Mouse (Mus musculus): ENCODE data around the gene Klrk1.
A peak's percentile ranks its signal among the peaks of the same experiment; 100 is the strongest.
"Not testable (repeated sequence)": the region's sequence is repeated elsewhere in the genome, so short reads cannot be mapped to it uniquely, and the experiment has no call there.

Gene Klrk1

DNA sequence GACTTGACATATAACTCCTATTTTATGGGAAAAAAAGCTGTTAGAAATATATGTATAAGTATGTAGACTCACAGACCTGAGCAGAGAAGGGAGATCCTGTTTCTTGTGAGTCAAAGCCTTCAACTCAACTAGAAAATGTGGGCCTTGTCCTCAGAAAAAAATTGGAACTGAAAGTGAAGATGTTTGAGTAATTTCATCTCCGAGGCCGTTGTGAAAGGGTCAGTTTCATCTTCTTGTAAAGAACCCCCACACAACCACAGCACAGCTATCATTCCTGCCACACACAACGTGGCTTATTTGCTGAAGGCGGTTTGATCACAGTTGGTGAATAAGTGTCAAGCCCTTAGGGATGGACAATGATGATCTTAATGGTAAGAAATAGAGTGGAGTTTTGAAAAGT lies at the start of gene Klrk1:
Klrk1 (minus strand) TSS at position 130 of the 400 bp plus-strand sequence.
- no peak for DNase-seq (ENCODE audit: inconsistent age in 2 of 2, low spot score in 1 of 2)

DNA sequence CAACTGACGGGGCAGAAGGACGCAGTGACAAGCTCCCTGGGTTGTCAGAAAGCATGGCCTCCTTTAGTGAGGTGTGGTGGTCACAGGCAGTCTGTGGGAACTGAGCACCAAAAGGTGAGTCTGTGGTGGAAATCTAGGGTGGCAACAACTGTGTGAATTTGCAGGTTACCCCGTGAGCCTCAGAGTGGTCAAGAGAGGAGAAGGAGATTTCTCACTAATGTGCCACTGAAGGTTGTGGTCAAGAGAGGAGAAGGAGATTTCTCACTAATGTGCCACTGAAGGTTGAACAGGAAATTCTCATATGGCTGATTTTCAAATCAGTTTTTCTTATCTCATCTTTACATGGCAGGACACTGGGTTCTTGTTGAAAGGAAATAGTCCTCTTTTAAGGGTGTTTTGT lies 37.6 kb upstream of the Klrk1 start:
- not testable (repeated sequence) for DNase-seq (ENCODE audit: inconsistent age in 2 of 2, low spot score in 1 of 2)

DNA sequence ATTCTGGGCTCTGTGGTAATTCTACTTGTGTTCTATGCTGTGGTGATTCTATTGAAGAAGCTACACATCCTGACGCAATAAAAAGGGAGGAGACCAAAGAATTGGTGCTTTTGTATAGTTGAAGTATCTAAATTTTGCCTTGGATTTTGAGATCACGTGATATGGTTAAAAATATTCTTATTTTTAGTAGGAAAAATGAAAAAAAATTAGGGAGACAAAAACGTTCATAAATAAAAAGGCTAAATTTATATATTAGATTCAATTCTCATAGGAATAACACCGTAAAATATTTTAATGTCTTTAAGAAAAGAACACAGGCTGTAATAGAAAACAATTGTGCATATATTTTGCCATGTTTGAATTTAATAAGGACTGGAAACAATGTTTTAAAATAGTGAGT lies 36.9 kb upstream of the Klrk1 start, which contains the start of gene Klrc2:
Klrc2 (minus strand) TSS at position 101 of the 400 bp plus-strand sequence.
- DNase-seq (ENCODE audit: inconsistent age in 2 of 2, low spot score in 1 of 2): not testable (repeated sequence)

DNA sequence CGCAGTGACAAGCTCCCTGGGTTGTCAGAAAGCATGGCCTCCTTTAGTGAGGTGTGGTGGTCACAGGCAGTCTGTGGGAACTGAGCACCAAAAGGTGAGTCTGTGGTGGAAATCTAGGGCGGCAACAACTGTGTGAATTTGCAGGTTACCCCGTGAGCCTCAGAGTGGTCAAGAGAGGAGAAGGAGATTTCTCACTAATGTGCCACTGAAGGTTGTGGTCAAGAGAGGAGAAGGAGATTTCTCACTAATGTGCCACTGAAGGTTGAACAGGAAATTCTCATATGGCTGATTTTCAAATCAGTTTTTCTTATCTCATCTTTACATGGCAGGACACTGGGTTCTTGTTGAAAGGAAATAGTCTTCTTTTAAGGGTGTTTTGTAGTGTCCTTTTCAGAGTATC lies 20.4 kb upstream of the Klrk1 start:
- not testable (repeated sequence) for DNase-seq (ENCODE audit: inconsistent age in 2 of 2, low spot score in 1 of 2)

DNA sequence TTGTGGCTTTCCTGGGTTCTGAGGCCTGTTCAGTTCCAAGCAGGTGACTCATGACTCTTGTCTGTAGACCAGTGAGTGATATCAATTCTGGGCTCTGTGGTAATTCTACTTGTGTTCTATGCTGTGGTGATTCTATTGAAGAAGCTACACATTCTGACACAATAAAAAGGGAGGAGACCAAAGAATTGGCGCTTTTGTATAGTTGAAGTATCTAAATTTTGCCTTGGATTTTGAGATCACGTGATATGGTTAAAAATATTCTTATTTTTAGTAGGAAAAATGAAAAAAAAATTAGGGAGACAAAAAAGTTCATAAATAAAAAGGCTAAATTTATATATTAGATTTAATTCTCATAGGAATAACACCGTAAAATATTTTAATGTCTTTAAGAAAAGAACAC lies 19.6 kb upstream of the Klrk1 start, which contains the start of gene Klrc3:
Klrc3 (minus strand) TSS at position 101 of the 400 bp plus-strand sequence.
- DNase-seq (ENCODE audit: inconsistent age in 2 of 2, low spot score in 1 of 2): not testable (repeated sequence)

DNA sequence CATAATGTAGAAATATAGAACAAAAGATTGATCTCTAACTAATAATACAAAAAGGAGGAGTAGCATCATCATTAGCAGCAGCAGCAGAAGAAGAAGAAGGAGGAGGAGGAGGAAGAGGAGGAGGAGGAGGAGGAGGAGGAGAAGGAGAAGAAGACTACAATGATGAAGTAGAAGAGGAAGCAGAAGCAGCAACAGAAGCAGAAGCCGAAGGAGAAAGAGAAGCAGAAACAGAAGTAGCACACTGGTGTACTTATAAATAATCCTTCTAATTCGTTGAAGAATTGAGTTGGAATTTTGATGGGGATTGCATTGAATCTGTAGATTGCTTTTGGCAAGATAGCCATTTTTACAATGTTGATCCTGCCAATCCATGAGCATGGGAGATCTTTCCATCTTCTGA lies 7.4 kb upstream of the Klrk1 start:
- not testable (repeated sequence) for DNase-seq (ENCODE audit: inconsistent age in 2 of 2, low spot score in 1 of 2)

DNA sequence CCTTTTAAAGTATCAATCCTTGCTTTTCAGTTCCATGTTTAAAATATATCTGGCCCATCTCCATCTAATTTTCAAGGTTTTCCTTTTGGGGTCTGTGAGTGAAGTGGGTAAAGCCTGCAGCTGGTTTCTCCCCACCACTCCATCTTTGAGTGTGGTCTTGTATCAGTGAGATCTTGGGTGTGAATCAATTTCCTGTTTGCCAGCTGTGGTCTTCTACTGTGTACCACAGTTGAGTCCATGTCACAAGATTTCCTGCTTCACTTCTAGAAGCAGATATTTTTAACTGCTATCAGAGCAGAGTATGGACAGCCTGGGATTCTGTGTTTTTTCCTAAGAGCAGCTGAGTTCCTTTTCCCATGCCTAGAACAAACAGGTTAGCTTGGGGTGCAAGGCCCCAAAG lies 15.3 kb downstream of the Klrk1 start:
- DNase-seq (ENCODE audit: inconsistent age in 2 of 2, low spot score in 1 of 2): no peak

DNA sequence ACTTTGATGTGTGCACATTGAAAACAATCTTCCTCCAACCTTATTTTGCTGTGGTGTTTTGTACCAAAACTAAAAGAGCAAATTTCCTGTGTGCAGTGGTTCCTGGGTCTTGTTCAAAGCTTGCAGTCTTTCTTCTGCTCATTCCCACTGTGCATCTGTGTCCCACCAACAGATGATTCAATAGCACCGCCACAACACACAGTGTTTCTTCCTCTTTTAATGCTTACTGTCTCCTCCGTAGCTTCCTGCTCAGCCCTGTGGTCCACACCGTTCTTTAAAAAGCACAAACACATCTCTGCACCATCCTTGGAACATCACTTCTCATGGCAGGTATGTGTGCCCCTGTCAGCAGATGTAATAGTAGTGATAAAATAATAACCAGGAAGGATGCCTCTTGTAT lies 32.2 kb downstream of the Klrk1 start, which contains the start of gene Klrd1:
Klrd1 (plus strand) TSS at position 275 of the 400 bp plus-strand sequence.
- DNase-seq (ENCODE audit: inconsistent age in 2 of 2, low spot score in 1 of 2): no peak

DNA sequence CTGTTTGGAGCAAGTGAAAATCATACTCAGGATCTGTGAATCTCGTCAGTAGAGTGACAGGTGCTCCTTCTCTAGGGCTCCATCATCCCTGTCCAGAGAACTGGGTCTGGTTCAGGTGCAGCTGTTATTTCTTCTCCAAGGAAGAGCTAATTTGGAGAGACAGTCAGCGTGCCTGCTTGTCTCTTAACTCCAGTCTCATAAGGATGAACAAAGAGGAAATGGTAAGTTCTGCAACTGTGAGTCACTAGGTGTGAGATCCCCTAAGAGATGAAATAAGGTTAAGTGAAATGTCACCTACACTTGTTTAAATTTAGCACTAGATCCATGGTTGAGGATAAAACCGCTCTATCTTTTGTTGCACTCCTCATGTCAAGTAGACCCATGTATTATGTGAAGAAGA lies 40.6 kb downstream of the Klrk1 start:
- no peak for DNase-seq (ENCODE audit: inconsistent age in 2 of 2, low spot score in 1 of 2)

DNA sequence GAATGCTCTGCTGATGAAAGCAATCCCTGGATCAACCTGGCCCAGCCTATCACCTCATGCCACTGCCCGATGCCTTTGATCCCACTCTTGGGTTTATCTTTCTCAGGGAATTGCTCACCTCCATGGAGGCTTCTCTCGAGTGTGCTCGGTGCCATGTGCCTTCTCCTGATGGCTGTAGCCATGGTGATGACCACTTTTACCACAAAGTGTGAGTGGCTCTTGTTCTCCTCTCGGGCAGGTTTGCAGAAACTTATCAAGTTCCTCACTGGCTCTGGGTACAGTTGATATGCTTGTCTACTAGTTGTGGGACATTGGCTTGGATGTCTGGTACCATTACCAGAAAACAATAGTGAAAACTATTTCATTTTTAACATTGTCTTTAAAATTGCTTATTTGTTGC lies 41.8 kb downstream of the Klrk1 start:
- no peak for DNase-seq (ENCODE audit: inconsistent age in 2 of 2, low spot score in 1 of 2)

DNA sequence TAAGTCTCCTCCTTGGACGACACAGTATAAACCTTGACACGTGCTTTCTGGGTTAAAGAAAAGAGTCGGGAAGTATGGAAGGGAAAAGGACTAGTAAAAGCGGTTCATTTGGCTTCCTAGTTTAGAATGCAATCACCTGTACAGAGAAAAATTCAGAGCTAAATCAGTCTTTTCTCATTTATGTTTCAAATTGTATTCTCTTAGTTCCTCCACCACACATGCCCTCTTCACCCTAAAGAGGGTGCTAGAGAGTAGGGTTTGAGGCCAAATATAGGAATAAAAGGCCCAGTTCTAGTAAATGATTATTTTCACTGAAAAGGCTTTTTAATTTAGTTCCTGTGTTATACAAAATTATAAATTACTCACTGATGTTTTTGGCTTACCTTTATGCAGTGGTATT lies 42.4 kb downstream of the Klrk1 start:
- peak in 1 of 2 experiments; percentile 46 for DNase-seq (ENCODE audit: inconsistent age in 2 of 2, low spot score in 1 of 2)

DNA sequence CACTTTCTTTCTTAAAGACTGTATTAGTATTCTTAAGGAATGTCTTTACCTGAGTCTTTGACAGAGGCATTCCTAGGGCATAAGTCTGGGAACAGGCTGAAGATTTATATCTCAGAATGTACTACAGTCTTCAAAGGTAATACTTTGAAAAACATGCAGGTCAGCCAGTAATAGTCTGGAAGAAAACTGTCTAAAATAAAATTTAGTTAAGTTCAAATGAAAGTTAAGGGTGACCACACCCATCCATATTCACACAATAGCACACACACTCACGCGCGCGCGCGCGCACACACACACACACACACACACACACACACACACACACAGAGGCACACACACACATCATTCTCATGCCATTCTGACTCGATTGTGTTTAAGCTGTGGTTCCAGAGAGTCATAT lies 46.1 kb downstream of the Klrk1 start, which contains the start of gene Klre1:
Klre1 (plus strand) TSS at position 301 of the 400 bp plus-strand sequence.
- DNase-seq (ENCODE audit: inconsistent age in 2 of 2, low spot score in 1 of 2): no peak

DNA sequence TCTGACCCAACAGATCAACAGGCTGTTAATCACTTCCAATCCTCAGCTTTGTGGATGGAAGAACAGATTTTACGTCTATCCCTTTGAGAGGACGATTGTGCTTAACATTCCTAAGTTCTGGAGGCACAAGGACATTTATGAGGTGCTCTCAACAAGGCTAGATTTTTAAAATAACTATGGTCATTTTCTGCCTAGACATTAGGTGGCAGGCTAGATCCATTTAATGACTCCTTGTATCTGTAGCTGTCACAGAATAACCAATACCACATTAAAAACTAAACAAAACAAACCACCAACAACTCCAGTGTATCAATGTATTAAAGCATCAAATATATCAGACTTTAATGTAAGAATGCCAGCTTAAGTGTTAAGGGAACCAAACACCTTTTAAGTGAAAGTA lies 48.3 kb downstream of the Klrk1 start:
- DNase-seq (ENCODE audit: inconsistent age in 2 of 2, low spot score in 1 of 2): peak in 1 of 2 experiments; percentile 64

DNA sequence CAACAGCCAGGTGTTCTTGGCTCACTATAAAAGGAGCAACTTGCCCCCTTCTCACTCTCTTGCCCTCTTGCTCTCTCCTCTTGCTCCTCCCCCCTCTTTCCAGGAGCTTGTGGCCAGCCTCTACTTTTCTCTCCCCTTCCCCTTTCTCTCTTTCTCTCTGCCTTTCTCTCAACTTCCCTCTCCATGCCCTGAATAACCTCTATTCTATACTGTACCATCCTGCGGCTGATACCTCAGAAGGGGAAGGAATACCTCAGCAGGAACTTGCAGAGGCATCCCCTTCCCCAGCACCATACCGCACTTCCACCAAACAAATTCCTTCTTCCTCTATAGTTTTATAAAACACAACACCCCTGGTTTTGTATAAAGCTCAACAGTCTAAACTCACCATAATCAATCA lies 58.4 kb downstream of the Klrk1 start:
- no peak for DNase-seq (ENCODE audit: inconsistent age in 2 of 2, low spot score in 1 of 2)

All from adrenal gland, adult (tissue).